Mouse (Mus musculus): ENCODE data around the gene Vasn. TPM values are rescaled to one million over a fixed set of nuclear protein-coding genes. Genes with fewer than 3 reads are reported as not detected.

Gene Vasn
- total RNA-seq, 2 experiments from 2014 or later = 15.7 to 18.8 TPM

DNA sequence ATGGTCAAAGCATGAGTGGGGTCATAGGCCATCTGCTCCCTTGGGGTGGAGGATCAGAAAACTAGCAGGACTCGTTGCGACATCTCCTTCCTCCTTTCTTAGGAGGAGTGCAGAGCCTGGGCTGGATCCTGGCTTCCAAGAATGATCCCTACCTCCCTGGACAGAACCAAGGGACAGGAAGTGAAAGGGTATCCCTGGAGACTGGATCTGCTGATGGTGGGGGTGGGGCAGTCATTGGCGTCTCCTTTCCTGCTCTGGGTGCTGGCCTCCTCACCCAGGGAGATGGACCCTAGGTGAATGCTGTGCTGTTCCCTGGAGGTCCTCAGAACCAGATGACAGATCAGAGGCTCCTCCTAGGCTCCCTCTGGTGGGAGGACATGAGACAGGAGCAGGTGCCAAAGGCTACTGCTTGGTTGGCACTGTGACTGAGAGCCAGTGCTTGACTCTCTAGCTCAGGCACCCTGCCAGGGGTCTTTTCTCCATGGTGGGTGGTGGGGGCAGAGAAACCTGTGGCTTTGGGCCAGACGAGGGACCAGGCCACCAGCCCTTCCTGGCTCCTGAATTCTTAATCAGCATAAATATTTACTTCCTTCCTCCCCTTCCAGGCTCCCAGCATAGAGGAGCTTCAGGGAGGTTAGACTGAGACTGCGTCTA lies 33.2 kb upstream of the Vasn start:
- DNase-seq (ENCODE audit: low spot score in 2 of 2) = no peak

DNA sequence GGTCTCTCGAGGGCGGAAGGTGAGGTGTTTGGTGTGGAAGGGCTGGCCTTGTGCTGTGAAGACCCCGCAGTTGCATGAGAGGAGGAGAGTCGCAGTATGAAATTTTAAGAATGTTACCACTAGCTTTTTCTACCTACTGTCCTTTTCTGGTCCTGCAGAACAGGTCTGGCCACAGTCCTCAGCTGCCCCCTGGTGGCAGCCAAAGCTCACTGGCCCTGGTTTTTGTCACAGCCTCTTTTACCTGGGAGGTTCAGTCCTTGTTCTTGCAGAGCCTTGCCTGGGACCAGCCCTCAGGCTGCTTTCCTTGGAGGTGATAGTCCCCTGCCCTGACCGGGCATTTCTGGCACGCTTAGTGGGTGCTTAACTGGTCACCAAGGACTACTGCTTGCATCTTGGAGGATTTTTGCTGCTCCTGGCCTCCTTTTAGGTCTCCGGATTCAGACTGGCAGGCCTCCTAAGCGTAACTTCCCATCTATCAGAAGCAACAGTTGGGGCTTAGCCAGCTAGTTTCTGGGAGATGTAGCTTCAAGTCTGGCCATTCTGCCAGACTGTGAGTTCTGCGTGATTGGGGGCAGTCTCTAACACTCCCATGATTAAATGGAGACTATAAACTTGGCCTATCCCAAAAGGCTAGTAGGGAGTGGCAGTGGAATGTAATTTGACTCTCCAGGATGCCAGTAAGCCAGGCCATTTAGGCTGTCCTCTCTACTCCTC lies 31.8 kb upstream of the Vasn start:
- DNase-seq (ENCODE audit: low spot score in 2 of 2) = peak; percentile 60 to 62

DNA sequence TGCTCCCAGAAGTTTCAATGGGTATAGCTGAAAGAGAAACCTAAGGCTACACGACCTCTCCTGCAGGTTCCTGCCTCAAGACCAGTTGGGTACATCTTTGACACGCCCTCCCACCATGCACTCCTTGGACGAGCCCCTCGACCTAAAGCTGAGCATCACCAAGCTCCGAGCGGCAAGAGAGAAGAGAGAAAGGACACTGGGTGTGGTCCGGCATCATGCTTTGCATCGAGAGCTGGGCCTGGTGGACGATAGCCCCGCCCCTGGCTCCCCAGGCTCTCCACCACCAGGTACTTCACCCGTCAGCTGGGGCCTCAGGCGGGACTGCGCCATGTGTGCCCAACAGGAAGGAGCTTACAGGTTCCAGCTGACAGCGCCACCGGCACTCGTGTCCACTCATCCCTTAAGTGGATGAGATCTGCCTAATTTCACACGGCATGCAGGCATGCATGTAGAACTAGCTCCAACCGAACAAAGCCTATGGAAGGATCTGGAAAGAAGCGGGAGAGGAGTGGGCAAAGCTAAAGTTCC lies 31.1 kb upstream of the Vasn start:
- DNase-seq (ENCODE audit: low spot score in 2 of 2) = no peak

DNA sequence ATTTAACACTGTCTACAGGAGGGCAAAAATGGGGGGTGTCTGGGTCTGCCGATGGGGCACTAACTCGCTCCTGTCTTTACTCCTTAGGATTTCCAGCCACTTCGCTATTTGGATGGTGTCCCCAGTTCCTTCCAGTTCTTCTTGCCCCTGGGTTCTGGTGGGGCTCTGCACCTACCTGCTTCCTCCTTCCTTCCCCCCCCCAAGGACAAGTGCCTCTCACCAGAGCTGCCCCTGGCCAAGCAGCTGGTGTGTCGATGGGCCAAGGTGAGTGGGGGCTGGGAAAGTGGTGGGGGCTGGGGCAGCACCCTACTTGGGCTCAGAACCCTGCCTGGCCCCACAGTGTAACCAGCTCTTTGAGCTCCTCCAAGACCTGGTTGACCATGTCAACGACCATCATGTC lies 28.5 kb upstream of the Vasn start:
- no peak for DNase-seq (ENCODE audit: low spot score in 2 of 2)

DNA sequence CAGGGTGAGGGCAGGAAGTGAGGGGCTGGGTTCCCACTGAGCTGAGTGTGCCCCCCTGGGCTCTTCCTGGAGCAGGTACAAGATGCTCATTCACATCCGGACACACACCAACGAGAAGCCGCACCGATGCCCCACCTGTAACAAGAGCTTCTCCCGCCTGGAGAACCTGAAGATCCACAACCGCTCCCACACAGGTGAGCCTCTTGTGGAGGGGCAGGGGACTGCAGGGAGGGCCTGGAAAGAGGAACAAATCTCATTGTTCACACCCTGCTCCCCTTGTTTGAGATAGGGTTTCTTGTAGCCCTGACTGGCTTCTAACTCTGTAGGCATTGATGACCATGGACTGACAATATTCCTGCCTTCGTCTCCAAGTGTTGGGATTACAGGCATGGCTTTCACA lies 28.1 kb upstream of the Vasn start:
- DNase-seq (ENCODE audit: low spot score in 2 of 2) = no peak

DNA sequence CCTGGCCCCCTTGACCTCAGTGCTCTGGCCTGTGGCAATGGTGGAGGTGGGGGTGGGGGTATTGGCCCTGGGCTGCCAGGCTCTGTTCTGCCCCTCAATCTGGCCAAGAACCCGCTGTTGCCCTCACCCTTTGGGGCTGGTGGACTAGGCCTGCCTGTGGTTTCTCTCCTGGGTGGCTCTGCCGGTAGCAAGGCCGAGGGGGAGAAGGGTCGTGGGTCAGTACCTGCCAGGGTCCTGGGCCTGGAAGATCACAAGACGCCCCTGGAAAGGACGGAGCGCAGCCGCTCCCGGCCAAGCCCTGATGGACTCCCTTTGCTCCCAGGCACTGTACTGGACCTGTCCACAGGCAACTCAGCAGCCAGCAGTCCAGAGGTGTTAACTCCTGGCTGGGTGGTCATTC lies 26.0 kb upstream of the Vasn start:
- DNase-seq (ENCODE audit: low spot score in 2 of 2) = no peak

DNA sequence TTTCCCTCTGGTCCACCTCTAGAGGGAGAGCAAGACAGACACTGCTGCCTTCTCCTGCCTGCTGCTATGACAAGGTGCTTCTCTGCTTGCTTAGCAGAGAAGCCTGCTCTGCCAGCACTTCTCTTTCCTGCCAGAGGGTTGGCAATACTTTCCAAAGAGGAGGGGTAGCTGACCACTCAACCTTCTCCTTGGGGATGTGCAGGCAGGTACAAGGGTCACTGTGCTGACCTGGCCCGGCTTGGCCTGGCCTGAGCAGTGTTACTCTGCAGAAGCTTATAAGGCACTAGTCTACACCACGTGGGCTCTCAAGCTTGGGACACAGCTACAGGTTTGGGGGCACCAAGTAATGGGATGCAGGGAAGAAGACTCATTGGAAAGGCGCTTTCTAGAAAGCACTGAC lies 25.1 kb upstream of the Vasn start:
- no peak for DNase-seq (ENCODE audit: low spot score in 2 of 2)

DNA sequence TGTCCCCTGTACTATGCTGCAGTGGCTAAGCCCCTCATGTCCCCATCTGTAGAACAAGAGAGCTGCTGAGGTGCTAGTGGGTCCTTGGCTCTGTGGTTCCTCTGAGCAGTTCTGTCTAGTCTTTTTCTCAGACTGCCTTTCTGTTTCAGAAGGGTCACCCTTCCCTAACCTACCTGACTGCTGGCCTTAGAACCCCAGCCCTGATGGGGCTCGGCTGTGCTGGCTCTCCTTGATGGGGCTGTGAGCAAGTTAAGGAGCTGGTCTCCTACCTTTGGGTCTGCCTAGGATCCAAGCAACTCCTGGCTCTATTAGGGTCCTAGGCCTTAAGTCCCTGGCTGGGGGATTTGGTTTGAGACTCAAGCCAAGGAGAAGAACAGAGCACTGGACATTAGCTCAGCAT lies 24.4 kb upstream of the Vasn start:
- DNase-seq (ENCODE audit: low spot score in 2 of 2) = no peak

DNA sequence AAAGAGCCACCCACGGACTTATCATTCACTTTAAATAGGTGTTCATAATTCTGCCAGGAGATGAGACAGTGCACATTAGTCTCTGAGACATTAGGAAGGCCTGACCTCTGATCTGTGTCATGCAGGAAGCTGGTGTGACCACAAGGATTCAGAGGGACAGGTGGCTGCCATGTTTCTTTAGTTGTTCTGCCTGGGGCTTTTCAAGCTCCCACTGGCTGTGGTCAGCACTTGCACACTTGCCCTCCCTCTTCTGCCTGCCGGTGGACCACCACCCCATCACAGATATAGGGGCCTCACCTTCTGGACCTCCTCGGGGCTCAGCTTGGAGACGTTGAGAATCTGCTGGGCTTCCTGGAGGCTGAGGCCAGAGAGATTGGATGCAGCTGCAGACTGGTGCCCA lies 22.9 kb upstream of the Vasn start:
- DNase-seq (ENCODE audit: low spot score in 2 of 2) = no peak

DNA sequence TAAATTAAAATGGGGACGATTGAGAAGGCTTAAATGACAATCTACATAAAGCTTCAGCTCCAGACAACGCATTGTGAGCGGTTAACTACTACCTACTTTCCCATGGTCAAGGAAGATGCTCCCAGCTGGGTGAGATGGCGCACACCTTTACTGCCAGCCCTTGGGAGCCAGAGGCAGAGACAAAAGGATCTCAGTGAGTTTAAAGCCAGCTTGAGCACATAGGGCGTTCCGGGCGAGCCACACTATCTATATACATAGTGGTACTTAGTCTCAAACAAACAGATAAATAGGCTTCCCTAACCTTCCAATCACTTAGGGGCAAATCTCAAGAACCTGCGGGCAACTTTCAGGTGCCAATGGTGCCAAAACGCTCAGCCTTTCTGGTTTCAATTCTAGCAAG lies 15.7 kb upstream of the Vasn start:
- no peak for DNase-seq (ENCODE audit: low spot score in 2 of 2)

DNA sequence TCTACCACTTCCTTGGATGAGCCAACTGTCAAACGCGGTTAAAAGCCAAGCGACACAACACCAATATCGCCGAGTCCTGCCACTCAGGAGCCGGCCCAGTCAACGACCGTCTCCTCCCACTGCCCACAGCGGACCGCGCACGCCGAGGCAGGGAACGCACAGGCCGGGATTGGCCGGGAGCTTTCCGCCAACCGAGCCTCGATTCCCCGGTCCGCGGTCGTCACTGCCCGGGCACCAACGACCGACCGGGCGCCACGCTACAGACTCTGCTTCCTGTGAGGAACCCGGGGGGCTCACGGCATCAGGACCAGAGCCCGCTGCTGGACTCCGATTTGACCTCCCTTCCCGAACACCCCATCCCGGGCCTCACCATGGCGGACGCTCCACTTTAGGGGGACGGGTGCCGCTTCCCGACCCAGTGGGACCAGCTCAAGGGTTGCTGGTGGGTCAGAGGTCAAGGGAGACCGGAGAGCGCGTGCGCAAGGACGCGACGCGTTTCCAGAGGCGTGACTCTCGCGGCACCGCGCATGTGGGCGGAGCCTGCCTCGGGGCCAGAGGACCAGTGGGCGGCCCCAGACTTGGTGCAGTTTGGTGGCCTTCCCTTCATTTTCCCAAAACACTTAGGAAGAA lies 15.1 kb upstream of the Vasn start, which contains the start of gene Pam16:
Pam16 (minus strand) TSS at position 508 of the 630 bp plus-strand sequence.
- DNase-seq (ENCODE audit: low spot score in 2 of 2) = peak; percentile 84 to 87

DNA sequence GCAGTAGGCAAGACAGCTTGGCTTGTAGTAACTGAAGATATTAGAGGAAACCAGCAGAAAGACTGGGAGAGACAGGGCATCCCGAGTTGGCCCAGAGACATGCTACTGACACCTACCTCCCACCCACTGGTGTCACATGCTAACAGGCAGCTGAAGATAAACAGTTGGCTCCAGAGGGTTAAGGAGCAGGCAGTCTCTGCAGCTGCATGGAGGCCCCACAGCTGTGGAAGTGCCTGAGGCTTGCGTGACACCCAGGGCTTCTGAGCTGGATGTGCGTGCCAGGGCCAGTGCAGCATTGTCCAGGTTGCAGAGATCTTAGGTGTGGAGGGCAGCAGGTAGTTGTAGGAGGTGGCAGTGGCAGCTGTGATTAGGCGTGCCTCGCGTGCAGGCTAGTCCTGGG lies 12.6 kb upstream of the Vasn start:
- no peak for DNase-seq (ENCODE audit: low spot score in 2 of 2)

DNA sequence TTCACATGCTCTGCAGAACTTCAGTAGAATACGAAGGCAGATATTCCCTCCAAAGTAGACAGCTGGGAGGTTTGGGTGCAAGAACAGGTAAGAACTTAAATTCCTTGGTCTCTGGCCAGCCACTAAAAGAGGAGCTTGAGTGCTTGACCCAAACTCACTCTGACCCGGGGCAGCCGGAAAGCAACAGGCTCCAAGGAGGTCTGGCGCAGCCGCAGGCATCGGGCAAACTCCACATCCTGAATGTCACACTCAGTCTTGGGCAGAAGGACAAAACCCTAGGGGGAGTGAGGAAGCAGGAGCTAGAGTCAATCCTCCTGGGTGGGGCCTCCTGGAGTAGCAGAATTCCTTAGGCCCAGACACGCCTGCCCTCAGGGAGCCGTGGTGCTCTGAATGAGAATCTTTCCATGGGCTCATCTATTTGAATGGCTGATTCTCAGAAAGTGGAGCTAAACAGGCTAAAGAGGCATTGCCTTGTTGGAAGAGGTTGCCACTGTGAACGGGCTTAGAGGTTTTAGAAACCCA lies 10.8 kb upstream of the Vasn start:
- no peak for DNase-seq (ENCODE audit: low spot score in 2 of 2)

DNA sequence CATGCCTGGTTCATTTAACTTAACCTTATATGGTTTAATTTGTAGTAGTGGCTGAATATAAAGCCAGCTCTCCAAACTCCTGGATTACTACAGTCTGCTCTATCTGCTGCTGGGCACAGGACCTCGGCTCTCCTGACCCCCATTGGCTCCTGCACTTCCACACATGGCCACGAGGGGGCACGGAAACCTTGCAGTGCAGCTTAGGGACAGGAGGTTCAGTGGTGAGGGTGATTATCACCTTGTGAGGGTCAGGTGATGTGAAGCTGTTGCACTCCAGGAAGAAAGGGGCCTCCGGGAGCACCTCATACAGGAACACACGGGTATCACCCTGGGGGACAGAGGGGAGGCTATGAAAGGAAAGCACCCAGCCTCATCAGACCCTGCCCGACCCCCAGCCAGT lies 9.8 kb upstream of the Vasn start:
- DNase-seq (ENCODE audit: low spot score in 2 of 2) = peak; percentile 65 to 82

DNA sequence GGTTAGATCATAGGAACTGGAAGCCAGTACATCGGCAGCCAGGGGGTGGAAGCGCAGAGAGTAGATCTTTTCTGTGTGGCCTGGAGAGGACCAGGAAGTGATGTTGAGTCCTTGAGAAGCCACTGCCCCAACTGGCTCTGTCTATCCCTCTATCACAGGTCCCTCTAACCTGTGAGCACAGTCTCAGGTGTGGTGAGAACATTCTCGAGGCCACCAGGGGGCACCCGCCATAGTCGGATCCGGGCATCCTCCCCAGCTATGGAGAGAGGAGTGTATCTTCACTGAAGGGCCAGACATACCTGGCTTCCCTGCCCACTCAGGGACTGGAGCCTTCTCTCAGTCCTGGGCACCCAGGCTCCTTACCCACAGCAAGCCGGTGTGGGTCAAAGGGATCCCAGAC lies 7.7 kb upstream of the Vasn start:
- no peak for DNase-seq (ENCODE audit: low spot score in 2 of 2)

DNA sequence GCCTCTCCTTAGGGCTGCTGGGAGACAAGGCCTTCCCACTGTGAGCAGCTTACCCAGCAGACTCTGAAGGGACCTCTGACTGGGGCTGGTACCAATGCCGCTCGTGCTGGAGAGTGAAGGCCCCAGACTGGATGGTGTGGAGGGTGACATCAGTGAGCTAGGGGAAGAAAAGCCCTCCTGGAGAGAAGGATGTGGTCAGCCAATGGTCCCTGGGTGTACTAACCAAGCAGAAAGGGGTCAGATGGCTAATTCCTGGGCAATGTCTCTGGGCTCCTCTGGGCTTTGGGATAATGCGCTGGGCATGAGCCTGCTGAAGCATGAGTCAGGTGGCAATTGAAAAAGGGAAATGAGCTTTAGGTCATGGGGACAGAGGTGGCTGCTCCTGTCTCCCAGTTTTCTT lies 6.1 kb upstream of the Vasn start:
- no peak for DNase-seq (ENCODE audit: low spot score in 2 of 2)

DNA sequence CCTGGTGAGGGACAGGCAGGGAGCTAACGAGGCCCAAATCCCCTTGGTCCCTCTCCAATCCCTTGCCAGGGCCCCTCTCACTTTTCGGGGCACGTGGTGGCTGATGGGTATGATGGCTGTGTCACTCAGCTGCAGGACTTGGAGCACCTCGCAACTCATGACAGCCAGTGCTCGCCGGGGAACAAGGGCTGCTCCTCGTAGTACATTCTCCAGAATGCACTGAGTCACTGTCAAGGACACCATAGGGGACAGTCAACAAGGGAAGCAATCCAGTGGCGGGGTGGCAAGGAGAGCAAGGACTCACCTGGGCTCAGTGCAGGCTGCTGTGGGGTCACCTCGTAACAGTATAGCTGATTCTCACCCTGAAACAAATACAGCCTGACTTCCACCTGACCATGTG lies 5.1 kb upstream of the Vasn start:
- no peak for DNase-seq (ENCODE audit: low spot score in 2 of 2)

DNA sequence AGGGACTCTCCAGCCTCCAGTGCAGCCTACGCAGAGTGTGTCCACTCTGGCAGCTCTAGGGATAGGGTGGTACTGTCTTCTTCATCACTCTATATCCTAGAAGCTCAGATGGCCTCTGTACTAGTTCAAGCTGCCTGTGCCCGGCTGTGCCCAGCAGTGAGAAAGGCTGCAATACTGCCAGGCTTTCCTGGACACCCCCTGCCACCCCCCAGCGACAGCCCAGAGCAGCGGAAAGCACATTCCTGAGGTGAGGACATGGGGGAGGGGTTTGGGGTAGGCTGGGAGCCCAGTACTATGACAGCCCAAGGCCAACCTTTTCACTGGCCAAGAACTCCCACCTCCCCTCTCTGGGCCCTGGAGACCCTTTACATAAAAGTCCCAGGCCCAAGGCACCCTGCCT lies 4.0 kb upstream of the Vasn start:
- no peak for DNase-seq (ENCODE audit: low spot score in 2 of 2)

DNA sequence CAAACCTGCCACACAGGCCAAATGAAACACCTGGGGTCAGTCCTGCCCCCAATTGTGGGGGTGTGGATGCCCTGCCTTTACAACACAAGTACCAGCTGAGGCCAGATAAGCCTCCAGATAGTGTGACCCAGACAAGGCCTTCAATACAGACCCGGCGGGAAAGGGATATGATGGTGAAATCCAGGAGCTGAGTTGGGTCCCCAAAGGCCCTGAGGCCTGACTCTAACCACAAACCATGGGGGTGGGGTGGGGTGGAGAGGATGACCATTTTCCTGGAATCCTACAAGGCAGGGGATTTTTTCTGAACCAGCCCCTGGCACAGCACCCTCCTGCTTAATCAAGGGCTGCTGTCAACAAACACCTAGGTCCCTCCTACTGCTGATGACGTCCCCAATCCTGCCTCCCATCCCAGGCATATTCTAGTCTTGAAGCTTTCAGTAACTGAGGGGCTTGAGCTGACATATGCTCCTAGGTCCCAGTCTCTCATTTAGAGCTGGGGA lies 800 bp upstream of the Vasn start:
- DNase-seq (ENCODE audit: low spot score in 2 of 2) = no peak

DNA sequence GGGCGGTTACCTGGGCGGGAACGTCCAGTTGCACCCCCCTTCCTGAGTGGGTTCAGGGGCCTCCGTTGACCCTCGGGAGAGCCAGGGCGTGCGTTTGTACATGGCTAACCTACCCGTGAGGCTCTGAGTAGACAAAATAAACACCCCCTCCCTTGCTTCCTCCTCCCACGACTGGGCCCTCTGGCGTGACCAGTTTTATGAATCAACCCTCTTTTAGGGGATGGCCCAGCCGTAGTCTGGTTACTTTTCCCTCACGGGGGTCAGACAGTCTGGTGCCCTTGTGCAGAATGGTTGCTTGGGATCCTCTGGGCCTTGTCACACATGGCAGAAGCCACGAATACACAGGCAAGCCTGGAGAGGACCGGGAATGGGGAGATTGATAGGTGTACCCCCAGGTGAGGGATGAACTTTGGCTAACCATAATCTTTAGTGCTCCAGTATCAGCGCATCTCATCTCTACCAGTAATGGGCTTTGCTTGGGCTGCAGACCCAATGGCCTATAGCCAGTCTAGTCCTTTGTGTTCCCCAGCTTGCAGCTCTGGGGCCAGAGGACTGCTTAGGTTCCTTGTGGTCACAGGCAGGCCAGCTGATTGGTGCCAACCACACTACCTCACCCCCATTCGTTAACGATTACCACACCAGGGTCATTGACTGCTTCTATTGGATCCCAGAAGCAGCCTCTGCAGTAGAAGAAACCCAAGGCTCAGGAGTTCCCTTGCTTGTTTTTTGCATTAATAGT lies 695 bp downstream of the Vasn start:
- DNase-seq (ENCODE audit: low spot score in 2 of 2) = no peak

DNA sequence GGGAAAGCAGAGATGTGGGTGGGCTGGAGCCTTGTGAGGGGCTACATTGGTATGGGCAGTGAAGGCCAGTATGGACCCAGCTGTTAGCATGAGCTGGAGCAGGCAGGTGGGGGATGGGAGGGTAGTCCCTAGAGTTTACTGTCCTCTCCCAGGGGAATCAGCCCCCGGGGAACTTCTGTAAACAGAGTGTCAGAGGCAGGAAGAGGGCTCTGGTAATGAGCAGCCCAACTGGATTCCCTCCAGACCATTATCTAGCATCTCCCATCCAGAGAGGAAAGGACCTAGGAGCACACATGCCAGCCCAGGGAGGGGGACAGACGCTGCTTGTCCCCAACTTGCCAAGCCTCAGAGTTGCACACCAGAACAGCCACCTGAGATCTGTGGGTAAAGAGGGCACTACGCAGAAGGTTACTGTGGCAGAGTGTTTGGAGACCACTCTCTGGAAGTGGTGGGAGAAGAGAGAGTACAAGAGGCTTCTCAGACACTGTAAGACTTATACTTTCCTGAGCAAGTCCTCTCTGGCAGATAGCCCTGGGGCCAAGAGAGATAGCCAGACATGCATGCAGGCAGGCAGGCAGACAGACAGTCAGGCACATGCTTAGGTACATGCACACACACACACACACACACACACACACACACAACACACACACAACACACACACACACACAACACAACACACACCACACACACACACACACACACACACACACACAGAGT lies 1.5 kb downstream of the Vasn start:
- no peak for DNase-seq (ENCODE audit: low spot score in 2 of 2)

Measured in adrenal gland, postnatal 4 days (tissue).